Mouse (Mus musculus) skeletal muscle tissue, adult 2 months (tissue): Measurements from ENCODE around the gene Rhbdl2.

Experiments used
- DNase-seq: peaks from one replicate; pipeline ENCODE4 v3.0.0-alpha.2; 2012; ENCODE audit warnings: low read depth, low spot score

The Rhbdl2 gene

GRCm38 (mm10) chr4:123812525-123812924 lies 24.9 kb downstream of the Rhbdl2 start:
- DNase-seq, result no peak

GRCm38 (mm10) chr4:123814030-123814501 lies 26.4 kb downstream of the Rhbdl2 start:
- DNase-seq, result no peak

GRCm38 (mm10) chr4:123819093-123819610 lies 31.5 kb downstream of the Rhbdl2 start:
- DNase-seq, result no peak

DNA sequence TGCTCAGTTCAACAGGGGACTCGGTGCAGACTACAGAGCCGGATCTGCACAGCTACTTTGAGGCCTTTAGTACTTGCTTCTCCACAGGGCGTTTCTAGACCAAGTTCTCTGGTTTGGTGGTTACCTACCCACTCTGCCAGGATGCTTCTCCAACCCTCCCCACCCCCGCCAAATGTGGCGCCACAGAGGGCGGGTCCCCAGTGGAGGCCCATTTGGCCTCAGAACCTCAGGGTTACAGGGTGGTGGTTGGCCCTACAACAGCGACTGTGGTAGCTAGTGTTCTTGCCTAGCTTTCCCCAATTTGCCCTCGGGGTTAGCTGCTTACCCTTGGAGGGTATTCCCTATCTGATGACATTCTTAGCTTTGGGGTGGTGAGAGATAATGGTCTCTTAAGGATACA lies 54.5 kb downstream of the Rhbdl2 start:
- no peak for DNase-seq

DNA sequence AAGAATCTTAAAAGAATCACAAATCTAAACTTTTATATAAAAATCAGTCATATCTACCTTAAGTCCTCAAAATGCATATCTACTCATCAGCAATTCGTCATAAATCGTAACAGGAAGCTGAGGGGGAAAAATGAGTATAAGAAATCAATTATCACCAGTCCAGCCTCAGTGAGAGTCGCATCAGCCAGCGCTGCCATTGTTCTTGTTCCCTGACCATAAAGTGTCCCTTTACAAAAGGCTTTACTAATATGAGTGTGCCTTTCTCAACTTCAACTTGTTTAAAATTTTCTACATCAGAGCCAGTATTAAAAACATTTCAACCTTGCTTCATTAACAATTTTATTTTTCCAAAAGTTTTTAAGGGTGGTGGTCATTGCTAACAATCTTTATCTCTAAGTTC lies 69.2 kb downstream of the Rhbdl2 start:
- no peak for DNase-seq

DNA sequence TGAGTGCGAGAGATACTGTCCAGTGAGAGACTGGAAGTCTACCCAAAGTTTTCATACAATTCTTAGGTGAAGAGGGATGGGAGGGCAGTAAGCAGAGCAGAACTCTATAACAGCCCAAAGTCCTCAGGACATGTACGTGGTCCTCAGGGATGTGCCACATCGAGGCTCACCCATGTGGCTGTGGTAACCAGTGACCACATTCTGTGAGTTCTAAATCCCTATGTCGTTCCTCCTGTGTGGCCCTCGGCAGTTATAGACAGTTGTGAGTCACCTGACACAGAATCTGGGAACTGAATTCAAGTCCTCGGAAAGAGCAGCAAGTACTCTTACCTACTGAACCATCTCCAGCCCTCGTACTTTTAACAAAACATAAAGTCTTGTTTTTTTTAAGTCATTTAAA lies 70.4 kb downstream of the Rhbdl2 start:
- no peak for DNase-seq

DNA sequence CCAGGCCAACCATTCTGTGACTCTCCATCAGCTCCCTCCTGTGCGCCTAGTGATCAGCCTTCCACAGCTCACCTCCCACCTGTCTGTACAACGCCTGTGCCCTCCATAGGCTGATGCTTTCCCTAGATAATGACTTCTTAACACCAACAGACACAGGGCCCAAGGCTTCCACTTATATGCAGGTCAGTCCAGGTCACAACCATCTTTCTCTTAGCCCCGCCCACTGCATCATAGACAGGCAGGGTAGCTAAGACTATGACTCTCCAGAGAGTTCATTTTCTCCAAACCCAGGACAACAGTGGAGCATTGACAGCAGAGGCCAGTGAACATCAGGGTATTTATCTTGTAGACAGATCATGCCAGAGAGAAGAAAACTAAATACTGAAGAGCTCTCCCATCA lies 71.7 kb downstream of the Rhbdl2 start, which contains the start of gene 4933427I04Rik:
Gene 4933427I04Rik, plus strand, starts transcription at position 301 of the 400 bp plus-strand sequence.
- DNase-seq, result no peak

GRCm38 (mm10) chr4:123859803-123860202 lies 72.1 kb downstream of the Rhbdl2 start:
- DNase-seq, result no peak

GRCm38 (mm10) chr4:123860621-123861020 lies 72.9 kb downstream of the Rhbdl2 start:
- DNase-seq, result no peak
